Mouse (Mus musculus): Measurements from ENCODE around the gene Tbx19. TPM values are rescaled to one million over a fixed set of nuclear protein-coding genes. Genes with fewer than 3 reads are reported as not detected.

The Tbx19 gene
- polyA plus RNA-seq (2016; fragmentation: Nextera tagmentation; extraction: Ambion mirVana) = not detected in 2 replicates

GRCm38 (mm10) chr1:165160723-165161405, at the start of gene Tbx19:
TSS of gene Tbx19 (minus strand) at chr1:165160773.
- no peaks in the 10 kb centered on the region for H3K36me3 ChIP-seq
- H3K4me3 ChIP-seq = no peak within 1 kb of the TSS
- H3K9ac ChIP-seq (replicated peaks) = no peak within 1 kb of the TSS
- H3K4me1 ChIP-seq = no peaks in the 10 kb centered on the region
- no peak within 1 kb of the TSS for H3K27ac ChIP-seq (replicated peaks)
- H3K27me3 ChIP-seq = no peaks in the 10 kb centered on the region; the same call in 1 of the 2 replicates
- H3K9me3 ChIP-seq = no peaks in the 10 kb centered on the region
- no peak within 1 kb of the TSS for H3K4me2 ChIP-seq (replicated peaks)
- ATAC-seq (ENCODE audit: low FRiP score, low read depth) = no peak
- 86% methylated on average over 8 of the region's 8 CpGs for WGBS

- no peak for ATAC-seq (ENCODE audit: low FRiP score, low read depth)
- H3K36me3 ChIP-seq = no peaks in the 10 kb centered on the region
Observed at GRCm38 (mm10) chr1:165205591-165205990, 45.0 kb upstream of the Tbx19 start.

GRCm38 (mm10) chr1:165203488-165204035, 43.0 kb upstream of the Tbx19 start:
- H3K27me3 ChIP-seq = no peaks in the 10 kb centered on the region
- H3K4me1 ChIP-seq = no peaks in the 10 kb centered on the region
- no peaks in the 10 kb centered on the region for H3K9me3 ChIP-seq
- H3K4me2 ChIP-seq (replicated peaks) = no peak overlapping the region
- no peaks in the 10 kb centered on the region for H3K36me3 ChIP-seq
- ATAC-seq (ENCODE audit: low FRiP score, low read depth) = no peak
- 57% methylated on average over 2 of the region's 2 CpGs for WGBS
- H3K27ac ChIP-seq (replicated peaks) = no peak overlapping the region
- no peak overlapping the region for H3K4me3 ChIP-seq
- H3K9ac ChIP-seq (replicated peaks) = no peak overlapping the region

More at GRCm38 (mm10) chr1:165205591-165205990, 45.0 kb upstream of the Tbx19 start:
- WGBS = 60% methylated on average over 2 of the region's 2 CpGs
- Histone ChIP-seq H3K9me3 (no peaks in the 10 kb centered on the region), H3K27me3 (no peaks in the 10 kb centered on the region), H3K27ac (replicated peaks) (no peak overlapping the region), H3K4me1 (no peaks in the 10 kb centered on the region), H3K9ac (replicated peaks) (no peak overlapping the region), H3K4me3 (no peak overlapping the region), H3K4me2 (replicated peaks) (no peak overlapping the region)

- no peak overlapping the region for H3K4me2 ChIP-seq (replicated peaks)
- no peak for ATAC-seq (ENCODE audit: low FRiP score, low read depth)
- H3K4me1 ChIP-seq = no peaks in the 10 kb centered on the region
- H3K27me3 ChIP-seq = no peaks in the 10 kb centered on the region
- no peak overlapping the region for H3K4me3 ChIP-seq
- no peaks in the 10 kb centered on the region for H3K36me3 ChIP-seq
- H3K9me3 ChIP-seq = no peaks in the 10 kb centered on the region
- WGBS = 90% methylated on average over 4 of the region's 4 CpGs
- H3K27ac ChIP-seq (replicated peaks) = no peak overlapping the region
- H3K9ac ChIP-seq (replicated peaks) = no peak overlapping the region
Observed at GRCm38 (mm10) chr1:165201445-165202012, 41.0 kb upstream of the Tbx19 start.

- H3K4me1 ChIP-seq = no peaks in the 10 kb centered on the region
- H3K9ac ChIP-seq (replicated peaks) = no peak overlapping the region
- no peak for ATAC-seq (ENCODE audit: low FRiP score, low read depth)
- 88% methylated on average over 8 of the region's 8 CpGs for WGBS
- H3K4me2 ChIP-seq (replicated peaks) = no peak overlapping the region
- no peak overlapping the region for H3K4me3 ChIP-seq
- H3K9me3 ChIP-seq = no peaks in the 10 kb centered on the region
- peaks cover under 1% of the 10 kb centered on the region; the same call in 1 of the 2 replicates for H3K27me3 ChIP-seq
- no peak overlapping the region for H3K27ac ChIP-seq (replicated peaks)
- no peaks in the 10 kb centered on the region for H3K36me3 ChIP-seq
Observed at GRCm38 (mm10) chr1:165200748-165201147, 40.2 kb upstream of the Tbx19 start.

GRCm38 (mm10) chr1:165199639-165200038, 39.1 kb upstream of the Tbx19 start:
- Histone ChIP-seq H3K9ac (replicated peaks) (no peak overlapping the region), H3K27me3 (peaks cover 12% of the 10 kb centered on the region), H3K4me2 (replicated peaks) (no peak overlapping the region), H3K4me1 (0 out of 2 replicates have a peak, but pooled peaks cover 5% of the 10 kb centered on the region), H3K9me3 (no peaks in the 10 kb centered on the region), H3K36me3 (no peaks in the 10 kb centered on the region), H3K4me3 (no peak overlapping the region), H3K27ac (replicated peaks) (no peak overlapping the region)
- 76% methylated on average over 3 of the region's 3 CpGs for whole genome bisulfite sequencing
- ATAC-seq (ENCODE audit: low FRiP score, low read depth) = no peak

- peaks cover 8% of the 10 kb centered on the region; the same call in 1 of the 2 replicates for H3K4me1 ChIP-seq
- H3K27me3 ChIP-seq = peaks cover 19% of the 10 kb centered on the region
- ATAC-seq (ENCODE audit: low FRiP score, low read depth) = no peak
- H3K4me3 ChIP-seq = no peak overlapping the region
- no peak overlapping the region for H3K27ac ChIP-seq (replicated peaks)
- no peaks in the 10 kb centered on the region for H3K36me3 ChIP-seq
- WGBS = 78% methylated on average over 1 of the region's 1 CpGs
- no peak overlapping the region for H3K4me2 ChIP-seq (replicated peaks)
- H3K9ac ChIP-seq (replicated peaks) = no peak overlapping the region
- no peaks in the 10 kb centered on the region for H3K9me3 ChIP-seq
Observed at GRCm38 (mm10) chr1:165198951-165199350, 38.4 kb upstream of the Tbx19 start.

GRCm38 (mm10) chr1:165197875-165198274, 37.3 kb upstream of the Tbx19 start:
- no peak for ATAC-seq (ENCODE audit: low FRiP score, low read depth)
- no peaks in the 10 kb centered on the region for H3K9me3 ChIP-seq

GRCm38 (mm10) chr1:165195396-165195960, 34.9 kb upstream of the Tbx19 start:
- ATAC-seq (ENCODE audit: low FRiP score, low read depth) = no peak
- H3K4me1 ChIP-seq = peaks cover 11% of the 10 kb centered on the region; the same call in 1 of the 2 replicates
- WGBS = 75% methylated on average over 3 of the region's 3 CpGs

More at GRCm38 (mm10) chr1:165197875-165198274, 37.3 kb upstream of the Tbx19 start:
- Histone ChIP-seq H3K4me2 (replicated peaks) (no peak overlapping the region), H3K36me3 (no peaks in the 10 kb centered on the region), H3K27ac (replicated peaks) (no peak overlapping the region), H3K27me3 (peaks cover 23% of the 10 kb centered on the region), H3K9ac (replicated peaks) (no peak overlapping the region), H3K4me1 (peaks cover 11% of the 10 kb centered on the region; the same call in 1 of the 2 replicates), H3K4me3 (no peak overlapping the region)
- WGBS = 81% methylated on average over 3 of the region's 3 CpGs

GRCm38 (mm10) chr1:165194662-165195013, 34.1 kb upstream of the Tbx19 start:
- Histone ChIP-seq H3K36me3 (no peaks in the 10 kb centered on the region), H3K4me2 (replicated peaks) (peak overlapping the region; percentile 99), H3K4me3 (peak overlapping the region; percentile 84), H3K27me3 (peaks cover 23% of the 10 kb centered on the region), H3K9me3 (no peaks in the 10 kb centered on the region), H3K27ac (replicated peaks) (no peak overlapping the region), H3K4me1 (peaks cover 11% of the 10 kb centered on the region; the same call in 1 of the 2 replicates), H3K9ac (replicated peaks) (peak overlapping the region; percentile 69)
- ATAC-seq (ENCODE audit: low FRiP score, low read depth) = no peak
- WGBS = 16% methylated on average over 5 of the region's 5 CpGs

More at GRCm38 (mm10) chr1:165195396-165195960, 34.9 kb upstream of the Tbx19 start:
- Histone ChIP-seq H3K27me3 (peaks cover 23% of the 10 kb centered on the region), H3K9me3 (no peaks in the 10 kb centered on the region), H3K27ac (replicated peaks) (no peak overlapping the region), H3K4me2 (replicated peaks) (no peak overlapping the region), H3K9ac (replicated peaks) (no peak overlapping the region), H3K36me3 (no peaks in the 10 kb centered on the region), H3K4me3 (no peak overlapping the region)

GRCm38 (mm10) chr1:165193880-165194661, 33.5 kb upstream of the Tbx19 start, which contains the start of gene Sft2d2:
TSS of gene Sft2d2 (minus strand) at chr1:165194438.
- H3K27ac ChIP-seq (replicated peaks) = no peak within 1 kb of the TSS; the same call in 1 of the 2 replicates
- no peaks in the 10 kb centered on the region for H3K36me3 ChIP-seq
- peak within 1 kb of the TSS; percentile 69 for H3K9ac ChIP-seq (replicated peaks)
- H3K4me3 ChIP-seq = peak within 1 kb of the TSS; percentile 84
- WGBS = under 1% methylated on average over 67 of the region's 69 CpGs
- H3K4me2 ChIP-seq (replicated peaks) = peak within 1 kb of the TSS; percentile 99
- no peaks in the 10 kb centered on the region for H3K9me3 ChIP-seq
- H3K4me1 ChIP-seq = peaks cover 11% of the 10 kb centered on the region; the same call in 1 of the 2 replicates
- H3K27me3 ChIP-seq = peaks cover 23% of the 10 kb centered on the region
- ATAC-seq (ENCODE audit: low FRiP score, low read depth) = peak; percentile 92
